ENCODE assay signal across 28 mouse cellular contexts in the genomic region with DNA sequence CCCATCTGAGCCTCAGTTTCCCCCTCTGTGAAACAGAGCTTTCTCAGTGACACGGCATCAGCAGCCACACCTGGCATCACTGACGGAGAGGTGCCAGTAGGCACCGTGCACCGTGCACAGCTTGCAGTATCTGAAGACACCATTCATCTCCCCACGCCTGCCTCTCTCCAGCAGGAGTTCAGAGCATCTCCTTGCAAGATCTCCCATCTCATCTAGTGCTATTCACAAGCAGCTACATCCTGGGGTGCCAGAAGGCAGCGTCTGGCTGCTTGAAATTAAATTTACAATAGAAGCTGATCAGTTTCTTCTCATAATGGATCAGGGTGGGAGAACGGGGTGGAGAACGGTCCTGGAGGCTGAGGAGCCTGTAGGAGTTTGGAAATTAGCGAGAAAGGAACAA.
DNase-seq lines count a peak whose midpoint lies in the region; ATAC-seq lines count a peak whose summit lies in the region.
"Had no signal": no experiment of that assay in that cellular context is flagged by ENCODE, and none has a peak within 500 bp of the region (broad histone marks: within the 10 kb centered on the region; RNA-seq: fewer than 3 reads in every experiment).

No protein-coding gene starts in this region.

- ATAC-seq in hindbrain, embryonic 16.5 days: peak; percentile 25; the same call in 1 of the 2 replicates
- no peak for ATAC-seq in neural tube, embryonic 14.5 days (ENCODE audit: low read depth)
- ATAC-seq: forebrain, embryonic 16.5 days; intestine, postnatal 0 days; lung, postnatal 0 days had no signal

- no peaks in the 10 kb centered on the region for H3K27me3 ChIP-seq in hindbrain, embryonic 16.5 days (replicated peaks; ENCODE audit: control insufficient read depth, insufficient read depth, low read length)
- no peaks in the 10 kb centered on the region for H3K27me3 ChIP-seq in neural tube, embryonic 14.5 days (ENCODE audit: control insufficient read depth, insufficient read depth, low read length)
- H3K27me3 ChIP-seq: limb, embryonic 15.5 days; liver, embryonic 13.5 days; megakaryocyte, embryonic 14.5 days; midbrain, embryonic 12.5 days had no signal

- H3K9me3 ChIP-seq in hindbrain, embryonic 16.5 days (ENCODE audit: control insufficient read depth, low read length): no peaks in the 10 kb centered on the region
- H3K9me3 ChIP-seq in neural tube, embryonic 14.5 days (ENCODE audit: control insufficient read depth, low read length): no peaks in the 10 kb centered on the region
- H3K9me3 ChIP-seq: limb, embryonic 10.5 days; limb, embryonic 15.5 days; midbrain, embryonic 12.5 days had no signal

- WGBS in hindbrain, embryonic 16.5 days: 68% methylated on average over 9 of the region's 9 CpGs
- WGBS in neural tube, embryonic 14.5 days: 79% methylated on average over 9 of the region's 9 CpGs

- H3K36me3 ChIP-seq in hindbrain, embryonic 16.5 days (ENCODE audit: control insufficient read depth, insufficient read depth, low read length): no peaks in the 10 kb centered on the region
- no peaks in the 10 kb centered on the region for H3K36me3 ChIP-seq in neural tube, embryonic 14.5 days (ENCODE audit: control insufficient read depth, insufficient read depth, low read length)
- H3K36me3 ChIP-seq: limb, embryonic 10.5 days; limb, embryonic 15.5 days; liver, embryonic 13.5 days; midbrain, embryonic 12.5 days had no signal

- no peak overlapping the region for H3K4me3 ChIP-seq in hindbrain, embryonic 16.5 days (ENCODE audit: low read length)
- no peak overlapping the region for H3K4me3 ChIP-seq in neural tube, embryonic 14.5 days (ENCODE audit: low read depth, low read length)
- H3K4me3 ChIP-seq: erythroblast, embryonic 14.5 days; limb, embryonic 10.5 days; limb, embryonic 15.5 days; liver, embryonic 13.5 days; megakaryocyte, embryonic 14.5 days; midbrain, embryonic 12.5 days; myocyte had no signal

- no peak overlapping the region for H3K27ac ChIP-seq in hindbrain, embryonic 16.5 days (ENCODE audit: low read depth, low read length)
- H3K27ac ChIP-seq in neural tube, embryonic 14.5 days (ENCODE audit: low read depth, low read length): 0 out of 2 replicates have a peak overlapping the region, but pooled peaks have one; percentile 25
- H3K27ac ChIP-seq: limb, embryonic 10.5 days; limb, embryonic 15.5 days; liver, embryonic 13.5 days; midbrain, embryonic 12.5 days had no signal

- no peak overlapping the region for H3K4me2 ChIP-seq in hindbrain, embryonic 16.5 days (ENCODE audit: low read length)
- no peak overlapping the region for H3K4me2 ChIP-seq in neural tube, embryonic 14.5 days (ENCODE audit: low read depth, low read length)
- H3K4me2 ChIP-seq: limb, embryonic 15.5 days; liver, embryonic 13.5 days; midbrain, embryonic 12.5 days had no signal

- H3K4me1 ChIP-seq in hindbrain, embryonic 16.5 days (ENCODE audit: control insufficient read depth, insufficient read depth, low read depth, low read length): no peaks in the 10 kb centered on the region
- 0 out of 2 replicates have a peak, but pooled peaks cover 6% of the 10 kb centered on the region for H3K4me1 ChIP-seq in neural tube, embryonic 14.5 days (ENCODE audit: control insufficient read depth, insufficient read depth, low read length)
- H3K4me1 ChIP-seq: limb, embryonic 15.5 days; liver, embryonic 13.5 days; megakaryocyte, embryonic 14.5 days; midbrain, embryonic 12.5 days had no signal

- peak; percentile 29 for DNase-seq in layer of hippocampus, adult 11-12 months (ENCODE audit: low spot score)
- DNase-seq in layer of hippocampus, adult 9-10 months (ENCODE audit: low spot score): no peak
- DNase-seq in brain, adult 2 months (ENCODE audit: low read depth, low spot score): peak; percentile 59
- DNase-seq in thymus, postnatal 0 days (ENCODE audit: low spot score): no peak
- DNase-seq: adrenal gland, postnatal 36 days; B cell, adult 2 months; cerebellum, adult 2 months; cerebellum, postnatal 14 days; gastrocnemius, postnatal 14 days; heart, postnatal 14 days; kidney, adult 9 months; kidney, postnatal 25 days; liver, embryonic 13.5 days; lung, adult 18-20 months; lung, postnatal 4 days; thymus, adult 2 months; thymus, postnatal 4 days had no signal

- H3K9ac ChIP-seq in hindbrain, embryonic 16.5 days (ENCODE audit: low read depth, low read length): no peak overlapping the region
- no peak overlapping the region for H3K9ac ChIP-seq in neural tube, embryonic 14.5 days (replicated peaks; ENCODE audit: low read depth, low read length)
- H3K9ac ChIP-seq: limb, embryonic 15.5 days; liver, embryonic 13.5 days; midbrain, embryonic 12.5 days had no signal

Comparison
In these comparisons a context has a peak if more than half of its experiments do, and no peak if none do; other contexts are left out.
1. DNase-seq: peak in layer of hippocampus, adult 11-12 months (single experiment) and brain, adult 2 months (single experiment); none in layer of hippocampus, adult 9-10 months (single experiment) and thymus, postnatal 0 days (single experiment).